23 mouse cellular contexts compared by ENCODE assay signal in the genomic region with DNA sequence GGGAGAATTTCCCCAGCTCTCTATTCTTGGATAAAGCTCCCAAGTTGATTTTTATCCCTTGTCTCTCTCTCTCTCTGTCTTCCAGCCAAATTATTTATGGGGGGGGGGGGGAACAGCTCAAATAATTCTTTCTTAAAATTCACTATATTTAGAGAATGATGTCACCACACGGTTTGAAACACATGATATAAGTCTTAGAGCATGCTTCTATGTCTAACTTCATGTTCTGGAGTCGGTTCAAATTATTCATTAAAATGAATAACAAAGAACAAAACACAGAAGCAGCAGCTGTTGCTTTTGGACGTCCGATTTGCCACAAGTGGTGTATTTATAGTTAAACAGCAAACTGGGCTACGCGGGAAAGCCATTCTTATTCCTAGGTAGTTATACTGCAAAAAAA.
DNase-seq lines count a peak whose midpoint lies in the region; ATAC-seq and TF ChIP-seq lines count a peak whose summit lies in the region.
"Had no signal": no experiment of that assay in that cellular context is flagged by ENCODE, and none has a peak within 500 bp of the region (broad histone marks: within the 10 kb centered on the region; RNA-seq: fewer than 3 reads in every experiment).

No protein-coding gene starts in this region.

- H3K4me2 ChIP-seq in forebrain, postnatal 0 days (ENCODE audit: low read depth), result no peak overlapping the region
- no peak overlapping the region for H3K4me2 ChIP-seq in forebrain, embryonic 16.5 days (ENCODE audit: low read length)
- no peak overlapping the region for H3K4me2 ChIP-seq in heart, embryonic 15.5 days
- H3K4me2 ChIP-seq in heart, embryonic 11.5 days, result no peak overlapping the region
- no peak overlapping the region for H3K4me2 ChIP-seq in limb, embryonic 12.5 days
- H3K4me2 ChIP-seq in myocyte (ENCODE audit: low read depth), result peak overlapping the region; percentile 60
- H3K4me2 ChIP-seq: liver, embryonic 12.5 days; midbrain, embryonic 13.5 days had no signal

- H3K79me2 ChIP-seq in myocyte (ENCODE audit: control insufficient read depth, insufficient read depth), result peaks cover 5% of the 10 kb centered on the region

- ATAC-seq in forebrain, postnatal 0 days, result peak; percentile 32; the same call in 1 of the 2 replicates
- ATAC-seq in forebrain, embryonic 16.5 days, result no peak
- no peak for ATAC-seq in heart, embryonic 15.5 days (replicated peaks; ENCODE audit: insufficient number of reproducible peaks, insufficient read depth, low FRiP score, low read depth)
- no peak for ATAC-seq in heart, embryonic 11.5 days (replicated peaks; ENCODE audit: insufficient number of reproducible peaks, low FRiP score, low TSS enrichment)
- ATAC-seq in limb, embryonic 12.5 days (ENCODE audit: insufficient number of reproducible peaks, insufficient read depth, low FRiP score, low TSS enrichment, low read depth), result no peak
- ATAC-seq: CD4-positive, CD25-positive, alpha-beta regulatory T cell, adult 4 months; intestine, postnatal 0 days; liver, embryonic 12.5 days had no signal

- H3ac ChIP-seq in myocyte (ENCODE audit: control insufficient read depth, insufficient read length), result no peak overlapping the region

- H3K4me3 ChIP-seq in forebrain, postnatal 0 days (ENCODE audit: low read depth, low read length), result no peak overlapping the region
- no peak overlapping the region for H3K4me3 ChIP-seq in forebrain, embryonic 16.5 days (replicated peaks; ENCODE audit: low read length)
- no peak overlapping the region for H3K4me3 ChIP-seq in heart, embryonic 15.5 days
- H3K4me3 ChIP-seq in heart, embryonic 11.5 days (ENCODE audit: low read depth, low read length), result no peak overlapping the region
- H3K4me3 ChIP-seq in limb, embryonic 12.5 days (replicated peaks), result no peak overlapping the region
- H3K4me3 ChIP-seq in limb, embryonic 10.5 days, result no peak overlapping the region
- no peak overlapping the region for H3K4me3 ChIP-seq in myocyte
- H3K4me3 ChIP-seq: hindbrain, embryonic 10.5 days; left cerebral cortex, adult 2 months; liver, embryonic 12.5 days; megakaryocyte, embryonic 14.5 days; midbrain, embryonic 13.5 days had no signal

- no peak for DNase-seq in forebrain, postnatal 0 days
- DNase-seq in limb, embryonic 10.5 days (ENCODE audit: low spot score), result no peak
- no peak for DNase-seq in thymus, adult 18-20 months
- DNase-seq: adrenal gland, postnatal 25 days; cerebellum, adult 8-10 months; cerebellum, postnatal 36 days; embryo, embryonic 11 days; kidney, postnatal 4 days; layer of hippocampus, adult 9-11 months; lung, adult 18-20 months; thymus, postnatal 25 days had no signal

- H3K9me3 ChIP-seq in forebrain, postnatal 0 days (ENCODE audit: low read length), result no peaks in the 10 kb centered on the region
- no peaks in the 10 kb centered on the region for H3K9me3 ChIP-seq in forebrain, embryonic 16.5 days (ENCODE audit: control insufficient read depth, low read length)
- H3K9me3 ChIP-seq in heart, embryonic 15.5 days (replicated peaks), result no peaks in the 10 kb centered on the region
- H3K9me3 ChIP-seq in heart, embryonic 11.5 days (replicated peaks; ENCODE audit: control insufficient read depth, low read length), result no peaks in the 10 kb centered on the region
- no peaks in the 10 kb centered on the region for H3K9me3 ChIP-seq in limb, embryonic 12.5 days
- no peaks in the 10 kb centered on the region for H3K9me3 ChIP-seq in limb, embryonic 10.5 days (replicated peaks)
- H3K9me3 ChIP-seq: hindbrain, embryonic 10.5 days; liver, embryonic 12.5 days; midbrain, embryonic 13.5 days had no signal

- TF ChIP-seq POLR2A in myocyte (IDR thresholded peaks at IDR 0.05; ENCODE audit: insufficient read length, low read depth), result no peak

- 44% methylated on average over 6 of the region's 6 CpGs for WGBS in forebrain, postnatal 0 days
- 47% methylated on average over 6 of the region's 6 CpGs for WGBS in forebrain, embryonic 16.5 days
- 37% methylated on average over 6 of the region's 6 CpGs for WGBS in heart, embryonic 15.5 days
- WGBS in heart, embryonic 11.5 days (ENCODE audit: insufficient replicate concordance), result 78% methylated on average over 6 of the region's 6 CpGs
- 76% methylated on average over 6 of the region's 6 CpGs for WGBS in limb, embryonic 12.5 days
- WGBS in limb, embryonic 10.5 days, result 93% methylated on average over 6 of the region's 6 CpGs

- H3K9ac ChIP-seq in forebrain, postnatal 0 days, result no peak overlapping the region
- H3K9ac ChIP-seq in forebrain, embryonic 16.5 days (replicated peaks; ENCODE audit: low read depth, low read length), result no peak overlapping the region
- no peak overlapping the region for H3K9ac ChIP-seq in heart, embryonic 15.5 days
- no peak overlapping the region for H3K9ac ChIP-seq in heart, embryonic 11.5 days (ENCODE audit: low read depth, low read length)
- no peak overlapping the region for H3K9ac ChIP-seq in limb, embryonic 12.5 days (replicated peaks)
- H3K9ac ChIP-seq: liver, embryonic 12.5 days; midbrain, embryonic 13.5 days had no signal

- TF ChIP-seq CTCF in forebrain, postnatal 0 days (IDR thresholded peaks at IDR 0.05; ENCODE audit: low read depth), result no peak

- H3K4me1 ChIP-seq in forebrain, postnatal 0 days (ENCODE audit: insufficient read depth), result peaks cover 12% of the 10 kb centered on the region; the same call in 1 of the 2 replicates
- H3K4me1 ChIP-seq in forebrain, embryonic 16.5 days (replicated peaks; ENCODE audit: control insufficient read depth, insufficient read depth, low read length), result peaks cover 13% of the 10 kb centered on the region
- H3K4me1 ChIP-seq in heart, embryonic 15.5 days (replicated peaks), result peaks cover 75% of the 10 kb centered on the region
- H3K4me1 ChIP-seq in heart, embryonic 11.5 days (ENCODE audit: control insufficient read depth, insufficient read depth, low read length), result peaks cover 54% of the 10 kb centered on the region
- peaks cover 29% of the 10 kb centered on the region for H3K4me1 ChIP-seq in limb, embryonic 12.5 days (replicated peaks)
- H3K4me1 ChIP-seq in limb, embryonic 10.5 days, result peaks cover 18% of the 10 kb centered on the region

- H3K36me3 ChIP-seq in forebrain, postnatal 0 days (ENCODE audit: insufficient read depth), result no peaks in the 10 kb centered on the region
- H3K36me3 ChIP-seq in forebrain, embryonic 16.5 days (ENCODE audit: control insufficient read depth, insufficient read depth), result no peaks in the 10 kb centered on the region
- no peaks in the 10 kb centered on the region for H3K36me3 ChIP-seq in heart, embryonic 15.5 days
- H3K36me3 ChIP-seq in heart, embryonic 11.5 days (ENCODE audit: control insufficient read depth, insufficient read depth, low read length), result no peaks in the 10 kb centered on the region
- no peaks in the 10 kb centered on the region for H3K36me3 ChIP-seq in limb, embryonic 12.5 days
- no peaks in the 10 kb centered on the region for H3K36me3 ChIP-seq in limb, embryonic 10.5 days
- no peaks in the 10 kb centered on the region for H3K36me3 ChIP-seq in myocyte (ENCODE audit: control insufficient read depth, insufficient read depth)
- H3K36me3 ChIP-seq: hindbrain, embryonic 10.5 days; midbrain, embryonic 13.5 days had no signal

- no peak overlapping the region for H3K27ac ChIP-seq in forebrain, postnatal 0 days (ENCODE audit: low read depth, low read length)
- H3K27ac ChIP-seq in forebrain, embryonic 16.5 days (ENCODE audit: low read length), result no peak overlapping the region
- peak overlapping the region; percentile 93 for H3K27ac ChIP-seq in heart, embryonic 15.5 days
- no peak overlapping the region for H3K27ac ChIP-seq in heart, embryonic 11.5 days (ENCODE audit: low read depth, low read length)
- 0 out of 2 replicates have a peak overlapping the region, but pooled peaks have one; percentile 43 for H3K27ac ChIP-seq in limb, embryonic 12.5 days
- H3K27ac ChIP-seq in limb, embryonic 10.5 days, result no peak overlapping the region
- H3K27ac ChIP-seq: hindbrain, embryonic 10.5 days; left cerebral cortex, adult 2 months; liver, embryonic 12.5 days; midbrain, embryonic 13.5 days had no signal

- H3K27me3 ChIP-seq in forebrain, postnatal 0 days (ENCODE audit: insufficient read depth, low read length), result no peaks in the 10 kb centered on the region
- no peaks in the 10 kb centered on the region for H3K27me3 ChIP-seq in forebrain, embryonic 16.5 days (replicated peaks; ENCODE audit: control insufficient read depth, insufficient read depth, low read length)
- no peaks in the 10 kb centered on the region for H3K27me3 ChIP-seq in heart, embryonic 15.5 days
- H3K27me3 ChIP-seq in heart, embryonic 11.5 days (ENCODE audit: control insufficient read depth, insufficient read depth, low read length), result no peaks in the 10 kb centered on the region
- no peaks in the 10 kb centered on the region for H3K27me3 ChIP-seq in limb, embryonic 12.5 days
- H3K27me3 ChIP-seq in limb, embryonic 10.5 days (ENCODE audit: low read depth, poor library complexity, severe bottlenecking), result no peaks in the 10 kb centered on the region
- no peaks in the 10 kb centered on the region for H3K27me3 ChIP-seq in myocyte (ENCODE audit: control insufficient read depth, insufficient read depth, insufficient read length)
- H3K27me3 ChIP-seq: liver, embryonic 12.5 days; midbrain, embryonic 13.5 days had no signal

TF ChIP-seq in myocyte, 11 proteins besides CTCF, POLR2A, EP300 and RAD21:
- TF ChIP-seq POLR2AphosphoS2 (IDR thresholded peaks at IDR 0.05; ENCODE audit: insufficient read length, low read depth), result no peak
- no peak for TF ChIP-seq E2F4 (IDR thresholded peaks at IDR 0.05; ENCODE audit: insufficient read depth)
- TF ChIP-seq MAX (IDR thresholded peaks at IDR 0.05; ENCODE audit: low read depth), result no peak
- peak in 1 of 3 experiments; percentile 69 for TF ChIP-seq MYOG (IDR thresholded peaks at IDR 0.05; ENCODE audit: control insufficient read depth in 1 of 3, insufficient read depth in 1 of 3, insufficient read length in 2 of 3, low read depth in 2 of 3)
- TF ChIP-seq MYOD1 (IDR thresholded peaks at IDR 0.05; ENCODE audit: control insufficient read depth in 1 of 3, insufficient read length in 2 of 3, low read depth in 2 of 3), result peak in 1 of 3 experiments; percentile 6
- no peak for TF ChIP-seq TCF3 (IDR thresholded peaks at IDR 0.05; ENCODE audit: insufficient read length, low read depth)
TF ChIP-seq in myocyte: peak in this region for 2.

Comparison
In these comparisons a context has a peak if more than half of its experiments do, and no peak if none do; other contexts are left out.
1. H3K27ac ChIP-seq: peak in heart, embryonic 15.5 days (single experiment) and limb, embryonic 12.5 days (single experiment); none in forebrain, postnatal 0 days (single experiment), forebrain, embryonic 16.5 days (single experiment), heart, embryonic 11.5 days (single experiment) and limb, embryonic 10.5 days (single experiment).